Mouse (Mus musculus): ENCODE measurements around the gene Nfe2.

GRCm38 (mm10) chr15:103250195-103250740 is 7.9 kb downstream of the Nfe2 start:
- TF ChIP-seq CTCF (IDR thresholded peaks at IDR 0.05) (peak; percentile 94), POLR2A (IDR thresholded peaks at IDR 0.05; ENCODE audit: insufficient read depth, low read depth, low read length) (no peak)

Data from heart, adult 2 months (tissue).